Mouse (Mus musculus): Measurements from ENCODE around the gene Rnf150. TPM values are rescaled to one million over a fixed set of nuclear protein-coding genes. Genes with fewer than 3 reads are reported as not detected.

Gene Rnf150
- total RNA-seq, 2 experiments from 2014 or later: 26.0 to 34.8 TPM

DNA sequence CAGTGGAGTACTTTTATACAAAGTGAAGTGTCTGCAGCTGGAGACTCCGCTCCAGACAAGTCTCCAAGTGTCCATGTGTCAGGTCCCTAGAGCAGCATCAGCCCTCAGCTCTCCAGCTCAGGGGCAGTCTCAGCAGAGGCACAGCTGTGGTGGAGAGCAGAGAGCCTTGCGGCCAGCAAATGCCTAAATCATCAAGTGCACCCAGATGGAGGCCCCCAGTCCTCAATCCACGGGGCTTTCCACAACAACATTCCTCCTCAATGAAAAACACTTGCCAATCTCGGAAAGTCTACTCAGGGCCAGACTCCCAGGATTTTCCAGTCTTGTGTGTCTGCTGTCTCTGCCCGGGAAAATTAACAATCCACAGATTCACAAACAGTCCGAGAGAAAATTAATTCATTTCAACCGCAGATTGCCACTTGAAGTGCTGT lies 186.0 kb downstream of the Rnf150 start:
- intact Hi-C loops (cut with DNase I): no loop called here
- Histone ChIP-seq H3K4me3 (no peak overlapping the region), H3K27ac (peak overlapping the region; percentile 65)
- DNase-seq: peak; percentile 65
- TF ChIP-seq CTCF (IDR thresholded peaks at IDR 0.05): no peak

DNA sequence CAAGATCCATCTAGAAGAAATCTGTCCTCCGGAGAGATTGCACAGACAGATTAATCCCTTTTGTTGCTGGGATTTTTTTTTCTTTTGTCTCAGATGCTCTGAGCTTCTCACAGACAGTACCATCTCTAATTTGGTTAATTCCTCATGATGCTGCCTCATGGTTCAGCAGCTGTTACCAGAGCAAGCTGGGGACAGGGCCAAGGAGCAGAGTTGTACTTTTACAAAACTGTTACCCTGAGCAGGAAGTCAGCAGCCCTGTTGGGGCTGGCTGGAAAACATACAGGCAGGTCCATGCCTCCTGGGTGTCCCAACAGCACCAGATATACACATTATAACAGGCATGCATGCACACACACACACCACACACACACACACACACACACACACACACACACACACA lies 186.5 kb downstream of the Rnf150 start:
- peak; percentile 64 for DNase-seq
- intact Hi-C loops (cut with DNase I): no loop called here
- TF ChIP-seq CTCF (IDR thresholded peaks at IDR 0.05): no peak
- peak overlapping the region; percentile 65 for H3K27ac ChIP-seq
- H3K4me3 ChIP-seq: no peak overlapping the region

DNA sequence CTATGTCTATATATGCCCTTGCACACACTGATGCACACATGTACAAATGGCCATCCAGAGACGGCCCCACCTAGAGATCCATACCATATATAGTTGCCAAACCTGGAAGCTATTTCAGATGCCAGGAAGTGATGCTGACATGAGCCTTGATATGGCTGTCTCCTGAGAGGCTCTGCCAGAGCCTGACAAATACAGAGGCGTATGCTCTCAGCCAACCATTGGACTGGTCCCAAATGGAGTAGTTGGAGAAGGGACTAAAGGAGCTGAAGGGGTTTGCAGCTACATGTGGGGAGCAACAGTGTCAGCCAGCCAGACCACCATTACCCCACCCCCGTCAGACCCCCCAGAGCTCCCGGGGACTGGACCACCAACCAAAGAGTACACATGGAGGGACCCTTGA lies 189.7 kb downstream of the Rnf150 start:
- intact Hi-C loops (cut with DNase I): no loop called here
- Histone ChIP-seq H3K27ac (no peak overlapping the region), H3K4me3 (no peak overlapping the region)
- no peak for DNase-seq
- no peak for TF ChIP-seq CTCF (IDR thresholded peaks at IDR 0.05)

GRCm38 (mm10) chr8:83054801-83055200 lies 191.6 kb downstream of the Rnf150 start:
- H3K27ac ChIP-seq: no peak overlapping the region

GRCm38 (mm10) chr8:83058951-83059350 lies 195.8 kb downstream of the Rnf150 start:
- Histone ChIP-seq H3K4me3 (no peak overlapping the region), H3K27ac (0 out of 2 replicates have a peak overlapping the region, but pooled peaks have one; percentile 12)
- no peak for DNase-seq
- intact Hi-C loops (cut with DNase I): no loop called here
- no peak for TF ChIP-seq CTCF (IDR thresholded peaks at IDR 0.05)

More at GRCm38 (mm10) chr8:83054801-83055200, 191.6 kb downstream of the Rnf150 start:
- TF ChIP-seq CTCF (IDR thresholded peaks at IDR 0.05): no peak
- DNase-seq: no peak
- no peak overlapping the region for H3K4me3 ChIP-seq
- intact Hi-C loops (cut with DNase I): no loop called here

DNA sequence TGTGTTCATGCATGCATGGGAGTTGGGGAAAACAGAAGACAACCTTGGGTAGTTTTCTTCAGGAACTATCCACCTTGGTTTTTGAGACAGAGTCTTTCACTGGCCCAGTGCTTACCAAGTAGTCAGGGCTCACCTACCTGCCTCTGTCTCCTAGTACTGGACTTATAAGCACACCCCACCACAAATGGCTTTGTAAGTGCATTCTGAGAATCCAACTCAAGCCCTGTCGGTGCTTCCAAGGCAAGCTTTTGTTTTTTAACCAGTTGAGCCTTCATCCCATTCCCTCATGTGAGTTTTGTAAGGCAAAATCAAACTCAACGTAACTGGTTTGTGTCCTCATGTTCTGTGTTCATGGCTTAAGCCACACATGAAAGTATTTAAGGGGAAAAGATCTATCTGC lies 196.9 kb downstream of the Rnf150 start:
- H3K27ac ChIP-seq: peak overlapping the region; percentile 25; the same call in 1 of the 2 replicates
- no peak for TF ChIP-seq CTCF (IDR thresholded peaks at IDR 0.05)
- intact Hi-C loops (cut with DNase I): loop anchor here (5.0 kb wide), 1 partner anchor 93 kb away; no protein-coding TSS in a partner anchor
- no peak overlapping the region for H3K4me3 ChIP-seq
- no peak for DNase-seq

- TF ChIP-seq CTCF (IDR thresholded peaks at IDR 0.05): no peak
- DNase-seq: no peak
- intact Hi-C loops (cut with DNase I): loop anchor here (5.0 kb wide), 1 partner anchor 94 kb away; no protein-coding TSS in a partner anchor
- H3K4me3 ChIP-seq: no peak overlapping the region
- H3K27ac ChIP-seq: peak overlapping the region; percentile 63
Observed at GRCm38 (mm10) chr8:83061257-83061656, 198.1 kb downstream of the Rnf150 start.

GRCm38 (mm10) chr8:83061873-83062272 lies 198.7 kb downstream of the Rnf150 start:
- no peak for DNase-seq
- Histone ChIP-seq H3K27ac (peak overlapping the region; percentile 90), H3K4me3 (no peak overlapping the region)
- intact Hi-C loops (cut with DNase I): loop anchor here (5.0 kb wide), 1 partner anchor 95 kb away; no protein-coding TSS in a partner anchor
- no peak for TF ChIP-seq CTCF (IDR thresholded peaks at IDR 0.05)

DNA sequence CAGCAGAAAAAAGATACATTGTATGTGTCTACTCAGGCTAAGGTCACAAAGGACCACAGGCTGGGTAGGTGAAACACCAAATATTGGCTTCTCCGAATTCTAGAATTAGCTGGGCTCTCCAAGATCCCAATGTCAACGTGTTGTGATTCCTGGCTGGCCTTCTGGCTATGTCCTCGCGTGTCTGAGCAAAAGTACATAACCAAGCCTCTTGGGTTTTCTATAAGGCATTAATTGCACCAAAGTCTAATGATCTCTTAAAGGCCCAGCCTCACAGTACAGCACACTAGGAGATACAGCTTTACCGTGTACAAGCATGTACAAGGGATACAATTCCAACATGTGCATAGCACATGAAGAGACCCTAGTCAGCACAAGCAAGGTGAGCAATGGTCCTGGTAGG lies 199.1 kb downstream of the Rnf150 start:
- no peak for TF ChIP-seq CTCF (IDR thresholded peaks at IDR 0.05)
- Histone ChIP-seq H3K27ac (peak overlapping the region; percentile 90), H3K4me3 (no peak overlapping the region)
- intact Hi-C loops (cut with DNase I): loop anchor here (5.0 kb wide), 1 partner anchor 95 kb away; no protein-coding TSS in a partner anchor
- DNase-seq: no peak

- DNase-seq: peak; percentile 56
- H3K27ac ChIP-seq: peak overlapping the region; percentile 90
- intact Hi-C loops (cut with DNase I): loop anchor here (5.0 kb wide), 1 partner anchor 97 kb away; no protein-coding TSS in a partner anchor
Observed at GRCm38 (mm10) chr8:83064096-83064495, 200.9 kb downstream of the Rnf150 start.

DNA sequence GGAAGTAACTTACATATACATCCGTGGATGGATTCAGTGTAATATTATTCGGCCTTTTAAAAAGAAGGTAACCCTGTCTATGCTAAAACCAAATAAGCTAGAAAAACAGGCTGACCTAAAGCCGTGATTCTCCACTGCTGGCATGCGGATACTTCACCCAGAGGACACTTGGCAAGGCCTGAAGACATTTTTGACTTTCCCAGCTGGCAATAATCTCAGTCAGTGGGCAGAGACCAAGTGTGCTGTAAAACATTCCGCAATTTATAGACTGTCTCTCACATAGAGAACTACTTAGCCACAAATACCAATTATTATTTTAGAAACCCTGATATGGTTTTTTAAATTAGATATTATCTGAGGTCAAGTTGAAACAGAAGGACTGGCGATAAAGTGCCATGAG lies 202.9 kb downstream of the Rnf150 start:
- Histone ChIP-seq H3K4me3 (no peak overlapping the region), H3K27ac (peak overlapping the region; percentile 90)
- intact Hi-C loops (cut with DNase I): no loop called here
- TF ChIP-seq CTCF (IDR thresholded peaks at IDR 0.05): no peak
- DNase-seq: no peak

More at GRCm38 (mm10) chr8:83064096-83064495, 200.9 kb downstream of the Rnf150 start:
- no peak for TF ChIP-seq CTCF (IDR thresholded peaks at IDR 0.05)
- 0 out of 2 replicates have a peak overlapping the region, but pooled peaks have one; percentile 2 for H3K4me3 ChIP-seq

DNA sequence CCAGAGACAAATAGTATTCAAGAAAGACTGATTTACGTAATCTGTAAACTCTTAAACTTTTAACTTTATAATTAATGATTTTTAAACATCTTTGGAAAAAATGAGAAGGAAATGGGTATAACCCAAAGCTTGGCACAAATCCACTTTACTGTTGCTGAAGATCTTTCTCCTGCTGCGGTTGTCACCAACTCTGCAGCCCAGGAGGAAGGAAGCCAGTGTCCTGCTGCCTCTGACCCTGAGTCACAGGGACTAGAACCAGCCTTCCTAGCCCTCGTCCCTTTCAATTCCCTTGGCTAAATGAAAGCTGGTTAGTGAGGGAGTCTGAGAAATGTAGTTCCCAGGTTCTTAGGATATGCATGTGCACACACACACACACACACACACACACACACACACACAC lies 203.7 kb downstream of the Rnf150 start:
- H3K27ac ChIP-seq: peak overlapping the region; percentile 90
- no peak overlapping the region for H3K4me3 ChIP-seq
- intact Hi-C loops (cut with DNase I): no loop called here
- no peak for DNase-seq
- TF ChIP-seq CTCF (IDR thresholded peaks at IDR 0.05): no peak

DNA sequence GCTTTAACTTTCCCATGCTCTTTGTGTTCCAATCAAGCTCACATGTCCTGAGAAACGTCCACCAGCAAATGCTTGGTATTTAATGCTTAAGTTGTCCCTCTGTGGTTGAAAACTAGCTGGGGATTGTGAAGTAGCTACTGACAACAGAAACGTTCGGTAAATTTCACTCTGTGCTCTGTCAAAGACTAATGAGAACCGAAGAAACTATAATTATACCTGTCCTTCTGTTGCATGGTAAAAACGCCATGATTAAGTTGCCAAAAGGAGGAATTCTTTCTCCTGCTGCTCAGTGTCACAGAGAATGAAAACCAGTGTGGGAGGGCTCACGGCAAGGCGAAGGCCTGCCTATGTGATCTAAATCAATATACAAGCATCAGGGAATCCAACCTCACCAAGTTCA lies 204.8 kb downstream of the Rnf150 start:
- TF ChIP-seq CTCF (IDR thresholded peaks at IDR 0.05): no peak
- no peak overlapping the region for H3K4me3 ChIP-seq
- H3K27ac ChIP-seq: no peak overlapping the region
- DNase-seq: no peak
- intact Hi-C loops (cut with DNase I): no loop called here

DNA sequence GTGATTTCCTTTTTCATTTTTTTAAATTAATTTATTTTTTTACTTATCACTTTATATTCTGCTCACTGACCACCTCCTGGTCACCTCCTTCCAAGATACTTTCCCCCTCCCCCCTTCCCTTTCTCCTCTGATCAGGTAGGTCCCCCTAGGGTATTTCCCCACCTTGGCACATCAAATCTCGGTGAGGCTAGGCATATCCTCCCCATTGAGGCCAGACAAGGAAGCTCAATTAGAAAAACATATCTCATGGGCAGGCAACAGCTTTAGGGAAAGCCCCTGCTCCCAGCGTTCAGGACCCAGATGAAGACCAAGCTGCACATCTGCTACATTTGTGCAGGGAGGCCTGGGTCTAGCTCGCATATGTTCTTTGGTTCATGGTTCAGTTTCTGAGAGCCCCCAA lies 211.1 kb downstream of the Rnf150 start:
- intact Hi-C loops (cut with DNase I): no loop called here
- no peak for TF ChIP-seq CTCF (IDR thresholded peaks at IDR 0.05)
- Histone ChIP-seq H3K4me3 (no peak overlapping the region), H3K27ac (no peak overlapping the region)
- no peak for DNase-seq
